Mouse (Mus musculus) lung, postnatal 14 days (tissue): ENCODE measurements around the gene Atp2b2.
A peak's percentile ranks its signal among the peaks of the same experiment; 100 is the strongest.

Experiments
- DNase-seq: peaks from one replicate; pipeline ENCODE4 v3.0.0; 2021

The Atp2b2 gene

GRCm38 (mm10) chr6:114003796-114004195 lies 38.6 kb downstream of the Atp2b2 start:
- DNase-seq: no peak

- DNase-seq: no peak
Measured at GRCm38 (mm10) chr6:114000928-114001327, 41.5 kb downstream of the Atp2b2 start.

DNA sequence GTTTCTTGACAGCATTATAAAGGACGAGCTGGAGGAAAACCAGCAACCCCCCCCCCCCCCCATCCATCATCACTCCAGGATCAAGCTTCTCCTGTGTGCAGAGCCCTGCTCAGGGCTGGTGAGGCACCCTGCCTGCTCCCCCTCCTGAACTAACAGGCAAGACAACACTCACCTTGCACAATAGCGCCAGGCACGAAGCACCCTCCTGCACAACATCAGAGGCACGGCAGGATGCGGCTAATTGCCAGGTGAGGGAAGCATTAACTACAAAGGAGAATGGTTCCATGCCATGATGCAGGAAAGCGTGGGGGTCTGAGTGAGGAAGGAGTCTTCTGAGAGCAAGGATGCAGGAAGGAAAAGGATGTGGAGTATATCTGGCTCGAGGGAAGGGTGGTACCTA lies 42.1 kb downstream of the Atp2b2 start:
- no peak for DNase-seq

DNA sequence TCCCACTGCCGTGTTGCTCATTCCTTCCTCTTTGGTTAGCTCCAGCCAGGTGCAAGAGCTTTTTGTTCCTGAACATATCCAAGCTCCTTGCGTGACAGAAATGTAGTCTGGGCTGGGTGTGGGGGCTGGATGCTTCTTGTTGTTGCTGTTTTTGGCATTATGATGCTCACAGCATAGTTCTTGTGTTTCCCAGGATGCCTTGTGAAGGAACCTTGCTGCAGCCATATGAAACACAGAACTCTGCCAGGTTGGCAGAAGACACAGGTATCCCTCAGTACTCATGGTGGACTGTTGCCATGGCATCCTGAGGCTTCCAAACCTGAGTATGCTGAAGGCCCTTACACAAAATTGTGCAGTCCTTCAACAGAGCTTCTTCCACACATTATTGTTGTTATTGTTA lies 44.0 kb downstream of the Atp2b2 start:
- DNase-seq: no peak

GRCm38 (mm10) chr6:113994176-113994575 lies 48.2 kb downstream of the Atp2b2 start:
- no peak for DNase-seq

GRCm38 (mm10) chr6:113992101-113992500 lies 50.3 kb downstream of the Atp2b2 start:
- DNase-seq: no peak

- DNase-seq: no peak
Measured at GRCm38 (mm10) chr6:113991482-113991881, 50.9 kb downstream of the Atp2b2 start.

DNA sequence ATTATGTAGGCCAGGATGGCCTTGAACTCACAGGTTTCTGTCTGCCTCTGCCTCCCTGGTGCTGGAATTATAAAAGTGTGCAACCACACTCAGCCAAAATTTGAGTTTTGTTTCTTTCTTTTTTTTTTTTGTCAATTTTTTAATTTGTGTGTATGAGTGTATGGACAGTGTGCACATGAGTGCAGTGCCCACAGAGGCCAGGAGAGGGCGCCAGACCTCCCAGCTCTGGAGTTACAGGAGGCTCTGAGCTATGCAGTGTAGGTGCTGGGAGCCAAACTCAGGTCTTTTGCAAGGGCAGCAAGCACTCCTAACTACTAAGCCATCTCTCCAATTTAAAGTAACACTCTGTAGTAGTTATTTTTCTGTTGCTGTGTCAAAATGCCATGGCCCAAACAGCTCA lies 52.4 kb downstream of the Atp2b2 start:
- DNase-seq: no peak

DNA sequence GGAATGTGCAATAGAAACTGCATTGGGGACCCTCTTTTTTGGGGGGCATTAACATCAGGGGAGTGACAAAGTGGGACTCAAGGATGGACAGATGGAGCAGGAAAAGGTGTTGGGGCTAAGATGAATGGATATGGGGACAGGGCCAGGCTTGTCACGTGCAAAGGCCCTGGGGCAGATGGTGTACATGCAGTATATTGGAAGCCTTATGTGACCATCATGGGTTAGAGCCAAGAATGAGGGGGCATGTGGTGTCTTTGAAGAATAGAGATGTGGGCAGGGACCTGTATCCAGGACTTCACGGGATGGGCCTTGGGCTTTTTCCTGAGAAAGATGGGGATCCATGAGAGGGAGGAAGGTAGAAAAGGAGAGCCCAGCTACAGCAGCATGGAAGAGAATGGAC lies 53.9 kb downstream of the Atp2b2 start:
- DNase-seq: no peak

DNA sequence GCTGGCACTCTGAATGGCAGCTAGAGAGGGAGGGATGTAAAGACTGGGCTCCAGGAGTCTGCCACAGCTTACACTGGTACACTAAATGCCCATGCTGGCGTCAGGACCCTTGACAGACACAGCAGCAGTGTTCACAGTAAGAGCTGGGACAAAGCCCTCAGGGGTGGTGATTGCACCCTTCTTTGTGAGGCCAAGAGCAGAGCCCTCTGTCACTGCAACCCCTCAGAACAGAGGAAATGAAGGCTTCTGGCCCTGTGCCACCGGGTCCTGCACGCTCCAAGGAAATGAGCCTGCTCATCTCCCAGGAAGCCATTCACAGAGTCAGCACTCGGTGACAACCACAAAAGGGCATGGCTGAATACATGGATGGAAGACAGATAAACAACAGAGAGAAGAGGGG lies 55.7 kb downstream of the Atp2b2 start:
- no peak for DNase-seq

DNA sequence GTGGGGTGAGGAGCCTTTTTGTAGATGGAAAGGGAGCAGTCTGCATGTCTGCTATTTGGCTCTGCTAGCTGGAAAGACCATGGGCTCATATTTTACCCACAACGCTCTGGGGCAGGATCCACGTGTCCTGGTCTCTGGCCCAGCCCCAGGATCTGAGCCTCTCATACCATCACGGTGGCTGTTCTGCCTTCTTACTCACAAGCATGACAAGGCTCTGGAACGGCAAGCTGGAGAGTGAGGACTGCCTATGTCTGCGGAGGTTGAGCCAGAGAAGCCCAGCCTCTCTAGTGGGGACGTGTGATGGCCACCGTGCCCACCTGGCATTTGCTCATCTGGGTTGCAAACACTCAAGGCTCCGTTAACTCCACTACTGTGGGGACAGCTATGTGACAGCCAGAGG lies 63.7 kb downstream of the Atp2b2 start:
- no peak for DNase-seq

DNA sequence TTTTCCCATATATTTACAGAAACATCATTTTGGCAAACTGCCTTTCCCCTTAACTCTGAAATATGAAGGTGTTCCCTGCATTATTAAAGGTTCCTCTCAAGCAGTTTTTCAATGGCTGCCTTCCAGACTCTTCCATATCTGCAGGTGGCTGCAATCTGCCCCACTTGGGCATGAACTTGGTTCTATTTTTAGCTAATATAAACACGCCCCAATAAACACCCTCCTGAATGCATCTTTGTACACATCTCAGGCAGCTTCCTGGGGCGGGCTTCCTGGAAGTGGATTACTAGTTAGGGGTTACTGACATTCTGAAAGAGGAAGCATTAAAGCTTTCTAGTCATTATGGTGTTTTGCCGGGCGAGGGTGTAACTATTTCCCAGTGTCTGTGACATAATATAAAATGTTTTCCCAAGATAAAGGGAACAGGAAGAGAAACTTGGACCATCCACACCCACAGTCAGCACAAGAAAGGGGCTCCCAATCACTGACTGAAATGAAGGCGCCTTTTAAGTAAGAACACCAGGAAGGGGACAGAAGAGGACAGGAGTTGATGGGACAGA lies 64.2 kb downstream of the Atp2b2 start:
- no peak for DNase-seq

DNA sequence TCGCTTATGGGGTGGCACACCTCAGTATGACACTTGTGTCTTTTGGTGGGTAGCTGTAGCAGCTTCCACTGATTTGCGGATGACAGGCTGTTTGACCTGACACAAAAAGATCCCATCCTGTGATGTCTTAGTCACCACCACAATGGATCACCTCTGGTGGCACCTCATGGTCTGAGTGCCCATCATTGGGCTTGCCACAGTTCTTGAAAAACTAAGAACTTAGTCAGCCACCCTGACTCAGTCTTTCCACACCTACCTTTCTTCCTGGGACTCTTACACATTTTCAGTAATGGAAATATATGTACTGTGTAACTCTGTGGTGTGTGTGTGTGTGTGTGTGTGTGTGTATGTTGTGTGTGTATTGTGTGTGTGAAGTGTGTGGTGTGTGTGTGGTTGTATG lies 71.5 kb downstream of the Atp2b2 start:
- no peak for DNase-seq

DNA sequence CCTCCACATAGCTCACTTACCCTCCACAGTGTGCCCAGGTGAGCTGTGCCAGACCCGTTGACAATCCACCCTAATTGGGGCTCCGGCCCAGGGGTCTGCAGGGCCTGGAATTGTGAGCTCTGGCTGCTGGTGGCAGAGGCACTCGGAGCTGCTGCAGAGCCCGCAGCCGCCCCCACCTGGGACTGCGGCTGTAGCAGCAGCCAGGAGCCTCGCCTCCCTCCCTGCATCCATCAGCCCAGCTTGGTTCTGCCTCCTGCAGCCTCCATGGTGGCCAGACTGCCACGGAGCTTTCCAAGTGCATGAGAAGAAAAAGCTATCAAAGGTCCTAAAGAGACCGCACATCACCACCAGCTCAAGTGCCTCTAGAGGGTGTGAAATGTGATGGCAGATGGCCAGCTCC lies 71.9 kb downstream of the Atp2b2 start:
- no peak for DNase-seq

GRCm38 (mm10) chr6:113969751-113970150 lies 72.7 kb downstream of the Atp2b2 start:
- DNase-seq: no peak

GRCm38 (mm10) chr6:113962811-113963210 lies 79.6 kb downstream of the Atp2b2 start:
- DNase-seq: peak; percentile 40

DNA sequence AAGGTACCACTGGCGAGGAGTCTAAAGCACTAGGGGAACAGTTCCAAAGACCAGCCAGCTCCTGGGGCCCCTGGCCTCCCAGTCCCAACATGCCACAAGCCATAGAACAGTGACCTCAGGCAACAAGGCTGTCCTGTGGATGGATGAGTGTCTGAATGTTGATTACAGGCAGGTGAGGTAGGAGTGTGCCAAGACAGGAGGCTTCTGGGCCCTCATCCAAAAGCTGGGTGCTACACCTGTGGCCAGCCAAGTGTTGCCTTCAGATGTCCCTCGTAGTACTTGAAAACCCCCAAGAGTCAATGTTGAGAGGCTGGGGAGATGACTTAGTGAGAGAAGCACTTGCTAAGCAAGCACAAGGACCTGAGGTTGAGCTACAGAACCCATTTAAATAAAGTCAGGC lies 80.8 kb downstream of the Atp2b2 start:
- no peak for DNase-seq

- DNase-seq: no peak
Measured at GRCm38 (mm10) chr6:113959336-113959735, 83.1 kb downstream of the Atp2b2 start.

DNA sequence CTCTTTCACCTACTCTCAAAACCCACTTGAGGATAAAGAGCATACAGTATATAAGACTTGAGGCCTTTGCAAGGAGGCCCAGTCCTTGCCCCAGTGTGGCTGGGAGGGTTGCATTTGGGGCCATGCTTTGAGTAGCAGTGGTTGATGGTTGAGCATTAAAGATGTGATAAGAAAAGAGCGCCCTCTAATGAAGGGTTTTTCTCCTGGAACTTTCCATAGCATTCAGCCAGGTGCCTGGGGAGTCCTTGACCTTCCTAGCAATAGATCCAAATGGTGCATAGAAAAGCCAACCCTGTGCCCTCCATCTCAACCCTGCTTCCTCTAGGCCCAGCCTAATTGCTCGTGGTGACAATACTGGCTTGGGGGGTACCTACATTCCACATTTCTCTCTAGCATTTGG lies 83.7 kb downstream of the Atp2b2 start:
- no peak for DNase-seq

GRCm38 (mm10) chr6:113958003-113958402 lies 84.4 kb downstream of the Atp2b2 start:
- no peak for DNase-seq

DNA sequence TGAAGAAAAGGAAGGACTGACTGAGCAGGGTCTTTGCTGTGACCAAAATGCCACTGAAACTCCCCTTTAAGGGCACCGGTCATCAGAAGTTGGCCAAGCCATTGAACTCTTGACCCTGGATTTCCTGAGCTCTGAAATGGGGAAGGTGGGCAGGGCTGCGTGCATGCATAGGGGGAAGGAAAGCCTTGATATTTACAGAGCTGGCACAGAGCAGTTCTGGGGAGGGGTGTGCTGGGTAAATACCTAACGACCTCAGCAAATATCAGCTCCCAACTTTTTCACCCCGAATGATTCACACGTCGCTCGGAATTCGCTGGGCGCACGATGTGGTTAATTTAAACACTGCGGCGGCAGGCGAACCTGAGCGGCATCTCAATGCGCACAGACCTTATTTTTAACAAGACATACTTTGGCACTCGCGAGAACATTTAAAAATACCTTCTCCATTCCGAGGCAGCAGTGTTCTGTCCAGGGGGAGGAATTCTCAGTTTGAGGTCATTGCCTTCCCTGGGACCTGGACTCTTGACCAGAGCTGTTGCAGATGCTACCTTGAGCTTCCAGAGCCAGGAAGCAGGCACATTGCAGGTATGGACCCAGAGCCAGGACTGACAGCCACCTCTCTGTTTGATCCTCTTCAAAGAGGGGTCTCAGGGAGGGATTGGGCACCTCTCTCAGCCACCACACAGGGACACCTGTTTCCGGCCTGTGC lies 85.0 kb downstream of the Atp2b2 start:
- no peak for DNase-seq

- no peak for DNase-seq
Measured at GRCm38 (mm10) chr6:113947515-113947914, 94.9 kb downstream of the Atp2b2 start.

GRCm38 (mm10) chr6:113942355-113942754 lies 100.1 kb downstream of the Atp2b2 start:
- no peak for DNase-seq

DNA sequence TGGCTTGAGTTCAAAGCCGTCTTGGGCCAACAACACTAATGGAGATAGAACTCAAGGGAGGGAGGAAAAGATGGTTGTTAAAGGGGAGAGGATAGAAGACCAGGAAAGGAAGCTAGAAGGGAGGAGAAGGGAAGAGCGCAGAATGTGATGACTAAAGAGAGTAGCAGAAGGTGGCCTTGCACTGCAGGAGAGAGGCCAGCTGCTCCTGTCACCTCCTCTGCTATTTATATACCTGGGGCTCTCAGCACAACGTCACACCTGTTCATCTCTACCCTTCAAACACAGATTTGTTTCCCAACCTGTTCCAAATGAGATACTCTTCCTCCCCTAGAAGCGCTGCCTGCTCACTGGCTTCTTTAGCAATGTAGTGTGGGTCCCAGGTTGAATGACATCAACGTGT lies 101.1 kb downstream of the Atp2b2 start:
- no peak for DNase-seq

GRCm38 (mm10) chr6:113939442-113939841 lies 103.0 kb downstream of the Atp2b2 start:
- no peak for DNase-seq
